Mouse (Mus musculus): ENCODE measurements around the gene Aftph. TPM values are rescaled to one million over a fixed set of nuclear protein-coding genes. Genes with fewer than 3 reads are reported as not detected.

Gene Aftph
- total RNA-seq, 2 experiments from 2014 or later, result 17.9 to 19.6 TPM

DNA sequence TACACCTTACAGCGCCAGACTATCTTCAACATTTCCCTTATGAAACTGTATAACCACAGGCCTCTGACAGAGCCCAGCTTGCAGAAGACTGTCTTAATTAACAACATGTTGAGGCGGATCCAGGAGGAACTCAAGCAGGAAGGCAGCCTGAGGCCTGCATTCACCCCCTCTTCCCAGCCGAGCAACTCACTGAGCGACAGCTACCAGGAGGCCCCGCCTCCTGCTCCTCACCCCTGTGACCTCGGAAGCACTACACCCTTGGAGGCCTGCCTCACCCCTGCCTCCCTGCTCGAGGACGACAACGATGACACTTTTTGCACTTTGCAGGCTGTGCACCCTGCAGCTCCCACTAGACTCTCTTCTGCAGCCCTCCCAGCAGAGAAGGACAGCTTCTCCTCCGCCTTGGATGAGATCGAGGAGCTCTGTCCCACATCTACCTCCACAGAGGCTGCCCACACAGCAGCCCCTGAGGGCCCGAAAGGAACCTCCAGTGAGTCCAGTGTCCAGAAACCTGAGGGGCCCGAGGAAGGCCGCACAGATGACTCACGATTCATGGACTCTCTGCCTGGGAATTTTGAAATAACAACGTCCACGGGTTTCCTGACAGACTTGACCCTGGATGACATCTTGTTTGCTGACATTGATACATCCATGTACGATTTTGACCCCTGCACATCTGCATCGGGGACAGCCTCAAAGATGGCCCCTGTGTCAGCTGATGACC is 93.3 kb downstream of the Aftph start:
- DNase-seq, result no peak

DNA sequence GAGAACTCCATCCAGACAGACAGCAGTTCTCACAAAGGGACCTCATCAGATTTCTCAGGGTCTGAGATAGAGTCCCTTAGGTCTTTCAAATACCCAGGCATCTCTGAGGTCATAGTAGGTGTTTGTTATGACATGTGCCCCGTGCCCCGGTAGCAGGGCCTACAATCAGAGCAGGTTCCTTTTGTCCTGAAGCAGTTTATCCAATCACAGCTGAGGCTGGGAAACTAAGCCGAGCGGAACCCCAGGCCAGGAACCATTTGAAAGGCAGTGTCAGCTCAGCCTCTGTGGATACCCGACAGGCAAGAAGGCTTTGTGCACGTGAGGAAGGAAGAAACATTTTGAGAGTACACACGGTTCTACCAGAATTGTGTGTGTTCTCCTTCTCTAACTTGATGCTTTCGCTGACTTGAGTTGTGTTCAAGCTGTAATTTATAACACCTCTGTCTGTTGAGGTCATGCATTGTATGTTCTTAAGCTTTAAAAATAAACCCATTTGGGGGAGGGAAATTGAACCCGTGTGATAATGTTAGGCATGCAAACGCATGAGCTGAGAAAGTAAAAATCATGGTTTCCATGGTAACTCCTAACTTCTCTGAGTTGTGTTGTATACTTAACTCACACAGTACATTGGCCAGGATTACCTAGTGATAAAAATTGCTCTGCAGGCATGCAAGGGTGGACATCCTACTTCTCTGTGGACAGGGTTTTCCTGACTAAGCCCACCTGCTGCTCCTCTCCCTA is 94.2 kb downstream of the Aftph start:
- no peak for DNase-seq

DNA sequence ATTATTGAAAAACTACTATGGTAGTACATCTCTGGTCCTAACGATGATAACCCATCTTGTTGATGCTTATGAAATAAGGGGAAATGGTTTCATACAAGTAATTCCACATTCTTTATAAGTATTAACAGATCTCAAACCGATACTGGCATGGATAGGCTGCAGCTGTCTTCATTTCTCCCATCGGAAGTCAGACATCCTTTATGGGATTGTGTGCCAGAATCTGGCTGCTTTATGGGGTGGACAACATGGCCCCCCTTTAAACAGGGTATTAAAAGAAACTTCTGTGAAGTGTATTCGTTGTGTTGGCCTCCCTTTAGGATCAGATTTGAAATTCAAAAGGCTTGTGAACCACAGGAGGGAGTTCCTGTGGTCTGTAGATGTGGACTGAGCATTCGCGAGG is 95.2 kb downstream of the Aftph start:
- no peak for DNase-seq

DNA sequence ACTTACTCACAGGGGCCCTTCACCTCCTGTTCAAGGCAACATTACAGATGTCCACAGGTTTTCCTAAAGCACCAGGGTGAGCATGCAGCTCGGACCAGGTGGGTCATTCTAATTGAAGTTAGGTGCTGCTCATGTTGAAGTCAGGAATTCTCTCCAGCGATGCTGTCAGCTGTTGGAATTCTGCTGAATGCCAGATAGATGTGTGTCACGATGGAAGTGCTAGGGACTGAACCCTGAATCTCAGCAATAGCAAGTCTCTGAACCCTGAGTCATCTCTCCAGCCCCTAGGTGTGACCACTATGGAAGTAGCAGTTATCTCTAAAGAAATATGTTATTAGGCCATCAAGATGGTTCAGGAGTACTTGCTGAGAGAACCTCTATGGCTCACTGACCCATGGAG is 95.9 kb downstream of the Aftph start:
- DNase-seq, result no peak

DNA sequence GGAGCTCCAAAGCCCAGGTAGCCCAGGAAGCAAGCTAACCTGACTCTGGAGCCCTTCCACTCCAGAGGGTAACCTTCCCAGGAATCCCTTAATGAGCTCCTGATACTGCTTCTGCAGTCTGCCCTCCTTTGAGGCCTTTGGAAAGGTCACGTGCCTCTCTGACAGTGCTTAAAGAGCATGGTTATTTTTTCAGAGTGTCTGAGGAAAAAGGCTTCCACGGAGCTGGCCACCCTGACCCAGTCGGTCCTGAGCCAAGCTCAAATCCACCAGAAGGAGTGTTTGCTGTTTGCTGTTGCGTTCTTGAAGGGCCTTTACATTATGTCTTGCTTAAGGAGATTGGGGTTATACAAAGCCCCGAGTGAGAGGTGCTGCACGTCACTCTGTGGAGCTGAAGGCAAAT is 96.5 kb downstream of the Aftph start:
- no peak for DNase-seq

DNA sequence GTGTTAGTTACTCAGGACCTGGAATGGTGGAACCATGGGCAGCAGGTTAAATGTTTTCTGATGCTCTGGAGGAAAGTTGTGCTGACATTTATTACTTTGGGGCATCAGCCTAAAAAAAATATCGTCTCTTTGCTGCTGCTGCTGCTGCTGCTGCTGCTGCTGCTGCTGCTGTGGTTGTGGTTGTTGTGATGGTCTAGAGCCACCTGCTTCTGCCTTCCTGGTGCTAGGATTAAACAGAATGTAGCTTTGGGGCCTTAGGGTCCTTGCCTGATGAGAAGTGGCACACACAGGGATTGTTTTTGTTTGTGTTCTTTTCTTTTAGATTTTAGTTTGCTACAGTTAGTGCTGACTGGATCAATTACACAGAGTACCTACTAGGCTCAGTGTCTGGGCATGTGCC is 97.2 kb downstream of the Aftph start:
- no peak for DNase-seq

DNA sequence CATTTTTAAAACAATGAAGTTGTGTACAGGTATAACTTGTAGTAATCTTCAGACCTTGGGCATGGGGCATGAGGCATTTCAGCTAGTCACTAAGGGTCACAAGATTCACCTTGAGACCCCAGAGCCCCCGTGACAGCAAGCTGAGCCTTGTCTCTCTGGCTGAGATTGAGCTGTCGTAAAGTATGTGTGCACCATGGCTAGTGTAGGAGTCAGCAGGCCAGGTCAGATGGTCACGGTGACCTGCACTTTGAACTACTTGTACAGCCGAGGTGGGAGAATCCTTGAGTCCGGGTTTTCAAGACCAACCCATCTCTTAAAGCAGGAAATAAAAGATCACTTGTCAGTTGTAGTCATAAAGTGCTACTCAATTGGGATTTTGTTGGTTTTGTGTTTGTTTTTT is 98.2 kb downstream of the Aftph start:
- no peak for DNase-seq

DNA sequence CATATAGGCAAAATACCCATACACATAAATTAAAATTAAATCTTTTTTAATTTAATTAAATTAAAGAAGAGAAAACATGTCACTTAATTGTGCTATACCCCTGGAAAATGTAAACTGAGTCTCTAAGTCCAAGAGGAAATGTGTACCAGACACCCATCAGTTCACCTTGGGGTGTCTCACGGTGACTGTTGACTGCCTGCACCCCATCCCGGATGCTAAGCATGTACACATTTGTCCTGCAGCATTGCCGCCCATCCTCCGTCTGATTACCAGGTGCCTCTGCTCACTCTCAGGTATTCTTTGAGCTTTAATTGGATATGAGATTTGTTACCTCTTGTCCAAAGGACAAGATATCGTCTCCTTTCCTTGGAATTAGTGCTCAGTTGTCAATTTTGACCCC is 99.1 kb downstream of the Aftph start:
- no peak for DNase-seq

DNA sequence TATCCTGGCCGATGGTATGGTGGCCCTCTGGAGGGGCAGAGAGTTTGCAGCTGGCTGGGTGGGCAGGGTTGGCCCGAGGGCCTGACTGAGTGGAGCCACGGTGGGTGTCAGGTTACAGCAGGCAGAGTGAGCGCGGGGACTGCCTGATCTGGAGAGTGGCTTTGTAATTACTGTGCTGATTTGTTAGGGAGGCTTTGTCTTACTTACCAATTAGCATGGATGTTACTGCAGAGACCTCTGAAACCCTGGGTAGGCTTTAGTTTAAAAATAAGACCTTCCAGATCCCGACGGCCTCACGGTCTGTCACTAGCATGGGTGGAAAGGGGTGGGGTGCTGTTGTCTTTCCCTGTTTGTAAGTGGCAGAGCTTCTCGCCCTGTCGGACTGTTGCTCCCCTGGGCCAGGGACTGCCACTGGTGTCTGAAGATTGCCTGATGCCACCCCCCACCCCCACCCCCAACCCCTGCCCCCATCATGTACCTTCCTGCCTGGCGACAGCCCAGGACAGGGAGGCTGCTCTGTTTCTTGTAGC is 101.4 kb downstream of the Aftph start:
- DNase-seq, result peak; percentile 52

DNA sequence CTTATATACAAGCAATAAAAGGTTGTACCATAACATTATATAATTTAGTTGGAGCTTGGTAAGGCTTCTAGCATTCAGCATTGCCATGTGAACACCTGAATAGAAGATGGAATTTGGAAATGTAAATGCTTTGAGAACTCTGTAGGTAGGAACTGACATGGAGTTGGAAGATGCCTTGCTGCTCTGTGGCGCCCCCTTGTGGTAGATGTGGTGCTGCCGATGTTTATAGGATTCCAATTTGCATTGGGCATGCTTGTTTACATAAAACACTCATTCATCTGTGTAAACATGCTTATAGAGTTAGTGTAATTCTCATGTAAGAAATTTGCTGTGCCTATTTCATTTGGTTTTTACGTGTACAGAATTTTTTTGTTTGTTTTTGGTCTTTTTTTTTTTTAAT is 102.5 kb downstream of the Aftph start:
- peak; percentile 84 for DNase-seq

DNA sequence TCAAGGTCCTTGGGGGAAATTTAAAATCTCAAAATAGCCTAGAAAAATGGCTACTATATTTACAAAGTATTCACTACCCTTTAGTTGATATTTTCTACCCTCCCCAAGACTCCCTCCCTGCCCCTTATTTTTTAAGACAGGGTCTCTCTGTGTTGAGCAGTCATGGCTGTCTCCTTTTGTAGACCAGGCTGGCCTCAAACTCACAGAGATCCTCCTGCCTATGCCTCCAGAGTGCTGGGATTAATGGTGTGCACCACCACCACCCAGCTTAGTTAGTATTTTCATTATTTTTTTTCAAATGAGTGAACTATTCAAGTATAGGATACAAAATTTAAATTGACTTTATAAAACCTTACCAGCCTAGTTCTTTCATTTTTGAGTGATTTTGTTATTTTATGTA is 104.3 kb downstream of the Aftph start:
- DNase-seq, result no peak

DNA sequence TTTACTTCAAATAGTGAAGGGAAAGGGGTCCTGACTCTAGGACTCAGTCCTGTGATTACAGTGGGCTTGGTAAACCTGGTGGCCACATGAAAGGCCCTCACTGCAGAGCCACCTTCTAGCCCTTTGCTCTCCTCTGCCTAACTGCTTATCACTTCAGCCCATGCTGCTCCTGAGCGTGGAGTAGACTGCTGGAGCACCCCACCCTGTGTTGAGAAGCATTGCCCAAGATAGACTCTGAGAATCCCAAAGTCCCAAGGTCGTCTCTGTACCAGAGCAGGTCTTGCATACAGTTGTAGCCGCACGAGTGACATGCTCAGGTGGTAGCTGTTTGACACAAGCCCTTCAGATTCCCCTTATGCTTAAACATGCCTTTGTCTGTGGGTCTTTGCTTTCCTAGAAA is 105.3 kb downstream of the Aftph start:
- DNase-seq, result no peak

DNA sequence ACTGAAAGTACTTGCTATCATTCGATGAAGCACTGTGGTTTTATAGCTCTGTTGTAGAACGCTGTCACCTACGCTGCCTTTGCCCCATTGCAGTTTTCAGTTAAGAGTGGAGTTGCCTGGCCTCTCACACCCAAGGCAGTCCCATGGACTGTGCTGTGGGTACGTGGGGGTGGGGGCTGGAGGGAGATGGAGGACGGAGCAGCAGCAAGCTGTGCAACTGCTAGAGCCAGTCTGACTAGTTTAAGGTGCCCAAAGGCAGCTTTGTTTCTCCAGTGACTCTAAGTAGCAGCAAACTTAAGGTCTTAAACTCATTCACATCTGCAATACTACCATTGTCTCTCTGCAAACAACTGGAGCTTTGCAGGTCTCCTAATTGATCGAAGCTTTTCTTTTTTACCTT is 105.7 kb downstream of the Aftph start:
- no peak for DNase-seq

Other genes starting within 250 kb of the Aftph start
- 10 to 100 TPM; 14.6 to 17.2 TPM for gene Sertad2, start 198.3 kb downstream of the Aftph start, total RNA-seq (2021)
- 10 to 100 TPM; 61.6 to 64.2 TPM for gene Lgalsl, start 89.5 kb upstream of the Aftph start, total RNA-seq (2021)

All from gastrocnemius, postnatal 10 days (tissue).